Mouse (Mus musculus) limb, embryonic 11.5 days (tissue): ENCODE measurements around the gene Olfr401. TPM values are rescaled to one million over a fixed set of nuclear protein-coding genes. Genes with fewer than 3 reads are reported as not detected.

Source experiments
- polyA plus RNA-seq: library from polyadenylated mRNA; unstranded; fragments of >200 nt; fragmentation: Nextera tagmentation; extraction: Ambion mirVana; gene quantifications from 2 replicates; pipeline ENCODE4 v1.2.1, GENCODE M21; 2014

The Olfr401 gene
- polyA plus RNA-seq, 1 experiment from 2014 or later, result not detected

Other genes with a start within 250 kb of the Olfr401 start
- not detected in 2 replicates for gene Olfr394, start 222.9 kb upstream of the Olfr401 start, polyA plus RNA-seq
- gene Olfr395, start 204.4 kb upstream of the Olfr401 start, polyA plus RNA-seq, result not detected in 2 replicates
- gene Olfr23, start 177.0 kb upstream of the Olfr401 start, polyA plus RNA-seq, result not detected in 2 replicates
- gene Olfr397, start 152.9 kb upstream of the Olfr401 start, polyA plus RNA-seq, result not detected in 2 replicates
- not detected in 2 replicates for gene Olfr398, start 123.3 kb upstream of the Olfr401 start, polyA plus RNA-seq
- not detected in 2 replicates for gene Olfr139, start 57.2 kb upstream of the Olfr401 start, polyA plus RNA-seq
- not detected in 2 replicates for gene Olfr399, start 57.1 kb upstream of the Olfr401 start, polyA plus RNA-seq
- not detected in 2 replicates for gene Zfp616, start 43.8 kb upstream of the Olfr401 start, polyA plus RNA-seq
- gene Olfr402, start 39.8 kb downstream of the Olfr401 start, polyA plus RNA-seq, result not detected in 2 replicates
- gene Olfr403, start 72.5 kb downstream of the Olfr401 start, polyA plus RNA-seq, result not detected in 2 replicates
- not detected in 2 replicates for gene Olfr43, start 97.7 kb downstream of the Olfr401 start, polyA plus RNA-seq
- not detected in 2 replicates for gene Olfr406, start 146.1 kb downstream of the Olfr401 start, polyA plus RNA-seq
- not detected in 2 replicates for gene Olfr59, start 170.0 kb downstream of the Olfr401 start, polyA plus RNA-seq
- not detected in 2 replicates for gene Olfr410, start 224.3 kb downstream of the Olfr401 start, polyA plus RNA-seq
- not detected in 2 replicates for gene Olfr411, start 238.9 kb downstream of the Olfr401 start, polyA plus RNA-seq
- gene Olfr412, start 248.4 kb downstream of the Olfr401 start, polyA plus RNA-seq, result not detected in 2 replicates